Mouse (Mus musculus) frontal cortex, adult 2 months (tissue): ENCODE results near the gene Coro2b. TPM values are rescaled to one million over a fixed set of nuclear protein-coding genes. Genes with fewer than 3 reads are reported as not detected.

Source experiments
- DNase-seq, 2 experiments: peaks; one replicate each; pipeline ENCODE4 v3.0.0; 2022; ENCODE audit warnings: low spot score in 1 of 2; ENCODE audit errors: extremely low spot score in 1 of 2
- polyA plus RNA-seq: library from polyadenylated mRNA; depleted of rRNA; stranded (reverse); fragments of >200 nt; gene quantifications from 2 replicates; pipeline ENCODE4 v1.2.3, GENCODE M21; 2012

The Coro2b gene
- polyA plus RNA-seq, 1 experiment, result 97.7 TPM

DNA sequence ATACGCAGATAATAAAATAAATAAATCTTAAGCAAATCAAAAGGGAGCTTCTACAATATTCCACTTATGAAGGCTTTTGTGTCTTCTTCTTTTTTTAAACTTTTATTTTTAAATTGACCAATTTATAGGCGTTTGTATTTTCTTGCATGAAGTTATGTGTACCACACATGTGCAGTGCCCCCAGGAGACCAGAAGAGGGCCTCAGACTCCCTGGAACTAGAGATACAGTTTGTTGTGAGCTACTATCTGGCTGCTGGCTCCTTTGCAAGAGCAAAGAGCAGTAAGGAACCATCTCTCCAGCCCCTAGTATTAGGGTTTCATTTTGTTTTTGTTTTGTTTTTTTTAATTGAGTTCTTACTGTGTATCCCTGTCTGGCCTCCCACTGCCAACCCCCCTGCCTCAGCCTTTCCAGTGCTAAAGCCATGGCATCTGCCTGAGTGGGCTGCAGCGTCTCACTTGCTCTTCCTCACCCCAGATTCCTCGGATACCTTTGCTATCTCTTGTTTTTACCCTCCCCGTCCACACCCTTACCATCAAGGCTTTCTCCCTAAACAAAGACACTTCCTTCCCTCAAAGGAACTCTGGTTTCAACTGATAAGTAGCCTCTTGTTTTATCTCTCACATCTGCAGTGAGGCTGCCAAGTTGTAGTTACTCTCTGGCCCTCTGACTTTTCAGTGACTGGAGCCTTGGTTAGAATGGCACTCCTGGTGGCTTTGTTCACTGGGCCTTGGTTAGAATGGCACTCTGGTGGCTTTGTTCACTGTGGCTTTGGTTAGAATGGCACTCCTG lies 129.3 kb downstream of the Coro2b start:
- DNase-seq, result no peak

DNA sequence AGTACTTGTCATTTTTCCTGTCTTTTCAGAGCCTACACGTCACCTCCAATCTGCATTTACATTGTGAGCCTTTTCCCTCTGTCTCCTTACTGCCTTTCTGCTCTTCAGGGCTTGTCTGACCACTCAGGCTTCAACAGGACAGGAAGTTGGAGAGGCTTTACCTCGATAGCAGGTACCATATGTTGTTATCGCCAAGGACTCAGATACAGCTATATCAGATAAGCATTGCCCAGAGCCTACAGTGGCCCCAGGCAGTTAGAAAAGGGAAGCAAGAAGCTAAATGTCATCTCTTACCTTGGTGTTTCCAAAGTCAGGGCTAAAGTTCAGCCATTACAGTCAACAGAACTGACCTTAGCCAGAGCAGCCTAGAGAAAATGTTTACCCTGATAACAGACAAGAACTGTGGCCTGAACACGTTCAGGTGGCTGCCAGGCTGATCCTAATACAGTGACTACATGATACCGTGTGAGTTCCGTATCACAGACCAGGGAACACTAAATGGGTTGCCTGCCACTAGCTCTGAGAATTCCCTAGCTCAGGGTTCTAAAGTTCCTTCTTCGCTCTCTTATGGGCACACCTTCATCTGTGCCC lies 130.3 kb downstream of the Coro2b start:
- DNase-seq, result no peak

DNA sequence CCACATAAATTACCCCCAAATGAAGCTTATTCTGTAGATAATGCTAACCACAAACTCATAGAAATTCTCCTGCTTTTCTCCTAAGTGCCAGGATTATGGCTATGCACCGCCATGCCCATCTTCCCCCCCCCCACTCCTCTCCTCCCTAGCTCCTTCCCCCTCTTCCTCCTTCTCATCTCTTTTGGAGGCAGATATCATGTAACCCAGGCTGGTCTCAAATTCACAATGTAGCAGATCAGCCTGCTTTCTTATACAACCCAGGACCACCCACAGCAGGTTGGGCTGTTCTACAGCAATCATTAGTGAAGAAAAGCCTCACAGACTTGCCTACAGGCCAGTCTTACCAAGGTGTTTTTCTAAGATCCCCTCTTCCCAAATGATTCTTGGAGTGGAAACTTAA lies 135.3 kb downstream of the Coro2b start:
- no peak for DNase-seq

DNA sequence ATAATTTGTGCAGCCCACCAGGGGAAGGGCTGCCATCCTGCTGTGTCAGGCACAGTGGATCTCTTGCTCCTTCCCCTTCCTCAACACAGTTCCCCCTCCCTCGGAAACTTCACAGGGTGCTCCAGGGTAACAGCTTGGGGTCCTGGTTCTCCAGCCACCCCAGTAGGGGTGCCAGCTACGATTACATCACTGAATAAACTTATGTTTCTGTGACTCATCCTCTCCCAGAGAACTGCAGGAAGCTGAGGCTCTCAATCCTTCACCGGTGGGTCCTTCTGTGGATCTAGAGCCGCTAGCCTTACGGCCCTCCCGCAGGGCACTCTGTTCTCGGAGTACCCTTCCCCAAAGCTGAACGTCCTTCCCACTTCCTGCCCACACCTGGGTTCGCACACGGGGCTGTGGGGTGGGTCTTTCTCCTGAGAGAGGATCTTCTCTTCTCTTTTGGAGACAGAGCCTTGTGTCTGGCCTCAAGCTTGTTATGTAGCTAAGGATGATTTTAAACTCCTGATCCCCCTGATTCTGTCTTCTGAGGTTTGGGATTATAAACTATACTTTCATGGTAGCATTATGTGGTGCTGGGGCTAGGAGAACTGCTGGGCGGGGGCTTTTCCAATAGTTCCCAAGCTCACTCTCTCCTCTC lies 136.2 kb downstream of the Coro2b start:
- no peak for DNase-seq

DNA sequence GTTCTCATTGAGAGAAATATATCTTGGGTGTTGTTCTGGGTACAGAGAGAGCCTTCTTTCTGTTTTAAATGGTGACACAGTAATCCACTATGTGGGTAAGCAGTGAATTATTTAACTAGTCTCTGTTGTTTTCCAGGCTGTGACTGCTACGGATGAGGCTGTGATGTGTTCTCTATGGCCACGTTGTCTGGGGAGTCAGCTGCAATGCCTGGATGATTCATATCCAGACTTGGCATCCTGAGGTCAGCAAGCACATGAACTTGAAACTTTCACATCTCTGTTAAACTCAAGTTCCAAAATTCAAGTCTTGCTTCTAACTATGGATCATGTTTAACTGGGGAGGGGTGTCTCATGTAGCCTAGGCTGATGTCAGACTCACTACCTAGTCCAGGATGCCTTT lies 142.7 kb downstream of the Coro2b start:
- DNase-seq, result no peak

DNA sequence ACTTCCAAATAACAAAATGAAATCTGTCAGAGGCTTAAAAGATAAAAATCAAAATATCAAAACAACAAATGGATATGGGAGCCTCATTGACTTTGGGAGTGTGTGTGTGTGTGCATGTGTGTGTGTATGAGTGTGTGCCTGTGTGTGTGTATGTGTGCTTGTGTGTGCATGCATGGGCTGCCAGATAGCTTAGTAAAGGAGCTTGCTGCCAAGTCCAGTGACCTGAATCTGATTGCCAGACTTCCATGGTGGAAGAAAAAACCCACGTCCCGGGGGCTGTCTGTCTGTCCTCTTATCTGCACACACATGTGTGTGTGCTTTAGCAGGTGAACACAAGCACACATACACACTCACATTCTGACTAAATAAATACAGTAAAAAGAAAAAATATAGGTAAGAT lies 143.3 kb downstream of the Coro2b start:
- DNase-seq, result no peak

DNA sequence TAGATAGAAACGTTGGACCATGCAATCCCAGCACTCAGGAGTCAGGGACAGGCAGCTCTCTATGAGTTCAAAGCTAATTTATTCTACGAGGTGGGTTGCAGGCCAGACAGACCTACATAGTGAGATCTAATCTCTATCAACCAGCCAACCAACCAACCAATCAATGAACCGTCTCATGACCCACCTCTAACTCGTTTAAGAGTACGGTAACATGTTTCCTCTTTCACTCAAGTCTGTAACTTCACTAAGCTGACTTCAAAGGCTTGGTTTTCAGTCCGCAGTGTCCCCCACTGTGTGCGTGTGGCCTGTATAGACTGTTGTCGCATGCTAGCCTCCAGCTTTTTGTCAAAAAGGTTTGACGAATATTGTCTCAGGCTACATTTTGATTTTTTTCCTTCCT lies 147.1 kb downstream of the Coro2b start:
- no peak for DNase-seq

DNA sequence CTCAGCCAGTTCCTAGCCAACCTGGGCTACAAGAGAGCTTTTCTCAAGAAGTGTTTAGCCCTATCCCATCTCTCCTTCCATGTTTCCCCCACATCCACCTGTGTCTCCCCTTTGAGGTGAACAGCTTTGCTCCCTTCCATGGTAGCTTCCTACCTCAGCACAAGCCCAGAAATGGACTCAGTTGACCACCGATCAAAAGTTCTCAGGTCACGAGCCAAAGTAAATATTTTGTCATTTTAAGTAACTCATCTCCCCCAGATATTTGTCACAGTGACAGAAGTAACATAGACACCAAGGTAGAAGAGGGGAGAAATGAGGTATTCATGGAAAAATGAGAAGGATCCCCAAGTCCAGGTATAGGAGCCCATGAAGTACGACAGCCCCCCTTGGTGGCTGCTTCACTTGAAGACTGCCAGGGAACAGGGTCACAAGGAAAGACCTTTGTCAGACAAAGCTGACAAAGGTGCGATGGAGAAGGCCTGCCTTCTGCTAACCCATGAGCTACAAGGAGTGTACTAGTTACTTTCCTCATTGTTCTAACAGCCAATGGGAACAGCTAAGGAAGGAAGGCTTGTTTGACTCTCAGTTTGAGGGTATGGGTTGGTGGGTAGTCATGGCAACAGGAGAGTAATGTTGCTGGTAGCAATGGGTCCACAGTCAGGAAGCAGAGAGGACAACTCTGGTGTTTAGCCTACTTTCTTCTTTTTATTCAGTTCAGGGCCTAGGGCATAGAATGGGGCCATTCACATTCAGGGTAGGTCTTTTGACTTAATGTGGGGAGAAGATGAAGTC lies 150.9 kb downstream of the Coro2b start:
- DNase-seq, result no peak

DNA sequence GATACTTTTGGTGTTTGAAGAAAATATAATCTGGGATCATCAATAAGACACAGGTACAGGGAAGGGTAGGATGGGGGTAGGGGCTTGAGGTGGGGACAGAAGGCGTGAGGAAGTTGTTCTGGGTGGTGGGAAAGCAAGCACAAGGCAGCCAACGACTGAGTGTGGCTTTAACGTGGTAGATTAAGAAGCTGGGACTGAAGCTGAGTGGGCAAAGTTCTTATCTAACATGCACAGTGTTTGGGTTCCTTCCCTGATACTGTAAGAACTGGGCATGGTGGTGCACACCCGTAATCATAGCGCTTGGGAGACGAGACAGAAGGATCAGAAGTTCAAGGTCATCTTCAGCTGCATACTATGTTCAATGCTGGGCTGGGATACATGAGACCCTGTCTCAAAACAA lies 151.8 kb downstream of the Coro2b start:
- DNase-seq, result no peak

DNA sequence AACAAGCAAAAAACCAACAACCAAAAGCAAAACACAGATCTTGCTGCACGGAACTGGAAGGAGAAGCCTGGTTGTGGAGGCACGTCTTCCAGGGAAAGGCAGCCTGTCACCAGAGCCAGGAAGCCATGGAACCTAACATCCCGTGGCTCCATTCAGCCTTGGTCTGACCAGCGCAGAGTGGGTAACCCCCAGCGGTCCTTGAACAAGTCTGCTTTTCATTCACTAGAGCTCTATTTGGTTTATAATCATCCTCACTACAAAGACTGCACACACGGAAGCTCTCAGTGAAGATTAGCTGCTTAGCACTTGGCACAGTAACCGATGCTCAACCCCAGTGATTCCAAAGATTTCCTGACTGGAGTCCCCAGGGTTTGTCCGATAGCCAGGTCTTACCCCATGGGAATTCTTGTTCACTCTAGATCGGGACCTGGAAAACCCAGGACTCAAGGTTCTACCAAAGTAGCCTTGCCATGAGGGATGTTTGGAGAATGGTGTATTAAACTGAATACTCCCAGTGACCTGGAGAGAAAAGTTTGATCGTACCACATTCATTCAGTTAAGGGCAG lies 154.2 kb downstream of the Coro2b start:
- DNase-seq, result no peak

DNA sequence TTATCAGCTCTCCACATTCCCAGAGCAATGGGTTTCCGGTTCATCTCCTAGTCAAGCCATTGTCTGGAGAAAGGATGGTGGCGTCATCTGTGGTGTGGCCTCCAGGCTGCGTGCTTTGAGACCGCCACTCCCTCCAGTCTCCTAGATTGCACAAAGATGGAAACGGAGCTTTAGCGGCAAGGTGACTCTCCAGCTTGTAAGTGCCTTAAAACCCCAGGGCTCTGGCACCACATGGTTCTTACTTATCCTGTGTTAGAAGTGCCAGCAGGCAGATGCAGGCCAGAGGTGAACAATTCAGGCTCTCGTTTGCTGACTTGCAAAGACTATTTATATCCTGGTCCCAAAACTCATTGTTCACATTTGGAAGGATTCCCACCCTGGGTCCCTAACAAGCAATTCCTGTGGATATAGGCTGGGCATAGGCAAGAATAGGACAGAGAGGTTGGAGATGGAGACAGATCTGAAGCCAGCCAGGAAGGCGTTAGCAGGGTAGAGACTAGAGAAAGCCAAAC lies 155.4 kb downstream of the Coro2b start:
- DNase-seq, result no peak

DNA sequence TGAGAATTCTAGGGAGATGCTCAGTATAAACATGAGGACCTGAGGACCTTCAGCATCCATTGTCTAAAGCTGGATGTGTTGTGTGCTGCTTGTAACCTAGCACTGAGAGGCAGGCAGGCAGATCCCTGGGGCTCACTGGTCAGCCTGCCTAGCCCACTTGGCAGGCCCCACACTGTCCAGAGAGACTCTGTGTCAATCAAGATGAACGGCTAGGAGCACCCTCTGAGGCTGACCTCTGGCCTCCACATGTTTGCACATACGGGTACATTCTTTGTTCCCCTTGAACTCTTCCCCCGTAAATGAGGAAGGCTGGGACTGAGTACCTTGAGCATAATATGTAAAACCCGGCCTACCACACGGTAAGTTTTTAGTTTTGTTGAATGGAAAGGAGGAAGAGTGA lies 156.5 kb downstream of the Coro2b start:
- no peak for DNase-seq

DNA sequence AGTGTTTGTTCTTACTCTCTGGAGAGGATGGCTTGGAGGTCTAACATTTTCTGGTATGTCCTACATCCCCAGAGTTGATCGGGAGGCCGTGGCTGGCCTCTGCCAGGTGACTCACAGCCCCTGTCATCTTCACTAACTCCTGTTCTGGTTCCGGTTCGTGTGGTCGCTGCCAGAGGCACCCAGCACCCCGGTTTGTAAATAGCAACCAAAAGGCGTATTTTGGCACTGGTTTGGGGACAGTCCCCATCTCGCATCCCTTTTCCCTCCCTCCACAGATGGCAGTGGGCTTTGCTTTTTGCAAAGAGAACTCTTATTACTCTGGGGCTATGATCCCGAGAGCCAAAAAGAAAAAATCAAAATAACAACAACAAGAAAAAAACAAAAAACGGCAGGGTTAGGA lies 158.9 kb downstream of the Coro2b start:
- no peak for DNase-seq

DNA sequence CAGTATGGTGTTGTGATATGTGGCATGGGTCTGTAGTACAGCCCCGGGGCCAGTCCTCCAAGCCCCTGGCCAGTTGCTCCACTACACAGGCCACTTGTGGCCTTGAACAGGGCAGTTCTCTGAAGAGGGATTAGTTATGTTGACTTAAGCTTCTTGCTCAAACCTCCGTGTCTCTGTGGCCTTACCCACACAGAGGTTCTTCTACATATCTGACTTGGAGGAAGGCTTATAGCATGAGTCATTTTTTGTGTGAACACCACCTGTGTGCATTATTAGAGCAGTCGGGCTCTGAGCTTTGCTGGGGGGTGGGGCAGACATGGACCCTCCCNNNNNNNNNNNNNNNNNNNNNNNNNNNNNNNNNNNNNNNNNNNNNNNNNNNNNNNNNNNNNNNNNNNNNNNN lies 162.6 kb downstream of the Coro2b start:
- DNase-seq, result no peak

DNA sequence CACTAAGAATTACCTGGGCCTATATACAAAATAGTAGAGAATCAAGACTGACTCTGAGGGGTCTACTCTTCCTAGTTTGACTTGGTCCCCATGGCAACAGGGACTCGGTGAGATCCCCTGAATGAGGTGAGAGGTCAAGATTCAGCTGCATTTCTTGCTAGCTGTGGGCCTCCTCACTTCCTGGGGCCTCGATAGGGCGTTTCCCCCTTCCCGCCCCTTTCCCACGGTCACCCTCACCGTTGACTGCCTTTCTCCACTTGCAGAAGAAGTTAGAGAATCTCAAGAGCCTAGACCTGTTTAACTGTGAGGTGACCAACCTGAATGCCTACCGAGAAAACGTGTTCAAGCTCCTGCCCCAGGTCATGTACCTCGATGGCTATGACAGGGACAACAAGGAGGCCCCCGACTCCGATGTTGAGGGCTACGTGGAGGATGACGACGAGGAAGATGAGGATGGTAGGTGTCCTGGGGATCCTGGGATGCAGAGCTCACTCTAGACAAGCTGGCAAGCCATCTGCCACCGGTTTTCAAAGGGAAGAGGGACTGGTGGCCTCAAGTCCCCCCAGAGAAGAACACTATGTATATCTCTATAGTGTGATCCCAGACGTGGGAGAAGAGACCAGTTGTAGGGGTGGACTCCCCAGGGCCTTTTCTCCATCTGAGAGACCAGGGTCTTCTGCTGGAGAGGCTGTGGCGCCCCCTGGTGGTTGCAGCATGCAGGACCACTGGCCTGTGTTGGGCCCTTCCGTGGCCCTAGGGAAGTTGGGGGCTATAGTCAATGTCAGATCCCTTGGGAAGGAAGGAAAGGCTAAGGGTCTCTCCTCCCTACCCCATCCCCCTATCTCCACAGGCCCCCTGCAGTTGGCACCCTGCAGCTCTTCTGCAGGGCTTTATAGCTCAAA lies 163.4 kb downstream of the Coro2b start:
- peak in 1 of 2 experiments; percentile 74 for DNase-seq

DNA sequence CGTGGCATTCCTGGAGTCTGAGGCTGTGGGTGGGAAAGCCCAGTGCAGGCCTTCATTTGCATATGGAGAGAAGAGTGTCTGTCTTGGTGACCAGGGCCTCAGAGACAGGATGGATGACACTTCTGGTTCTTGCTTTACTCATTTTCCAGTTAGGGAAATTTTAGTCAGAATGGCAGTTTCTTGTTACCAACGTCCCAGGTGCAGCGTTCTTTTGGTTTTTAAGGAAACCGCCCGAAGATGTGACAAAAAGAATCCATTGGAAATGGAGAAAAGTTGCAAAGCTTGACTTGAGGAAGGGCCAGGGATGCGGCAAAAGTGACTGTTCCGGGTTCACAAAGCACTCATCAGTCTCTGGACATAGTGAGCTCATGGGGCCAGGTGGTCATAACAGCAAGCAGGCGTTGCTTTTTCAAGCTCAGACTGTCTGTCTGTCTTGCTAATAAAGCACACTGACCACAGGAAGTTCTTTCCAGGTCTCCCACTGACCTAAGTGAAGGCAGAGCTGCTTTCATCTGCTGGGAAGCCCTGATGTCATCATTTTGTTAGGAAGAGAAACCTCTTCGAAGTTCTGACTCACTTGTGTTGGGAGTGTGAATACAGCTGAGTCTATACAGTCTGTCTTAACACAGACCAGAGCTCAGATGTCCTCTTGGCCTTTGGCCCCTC lies 164.2 kb downstream of the Coro2b start:
- DNase-seq, result no peak

DNA sequence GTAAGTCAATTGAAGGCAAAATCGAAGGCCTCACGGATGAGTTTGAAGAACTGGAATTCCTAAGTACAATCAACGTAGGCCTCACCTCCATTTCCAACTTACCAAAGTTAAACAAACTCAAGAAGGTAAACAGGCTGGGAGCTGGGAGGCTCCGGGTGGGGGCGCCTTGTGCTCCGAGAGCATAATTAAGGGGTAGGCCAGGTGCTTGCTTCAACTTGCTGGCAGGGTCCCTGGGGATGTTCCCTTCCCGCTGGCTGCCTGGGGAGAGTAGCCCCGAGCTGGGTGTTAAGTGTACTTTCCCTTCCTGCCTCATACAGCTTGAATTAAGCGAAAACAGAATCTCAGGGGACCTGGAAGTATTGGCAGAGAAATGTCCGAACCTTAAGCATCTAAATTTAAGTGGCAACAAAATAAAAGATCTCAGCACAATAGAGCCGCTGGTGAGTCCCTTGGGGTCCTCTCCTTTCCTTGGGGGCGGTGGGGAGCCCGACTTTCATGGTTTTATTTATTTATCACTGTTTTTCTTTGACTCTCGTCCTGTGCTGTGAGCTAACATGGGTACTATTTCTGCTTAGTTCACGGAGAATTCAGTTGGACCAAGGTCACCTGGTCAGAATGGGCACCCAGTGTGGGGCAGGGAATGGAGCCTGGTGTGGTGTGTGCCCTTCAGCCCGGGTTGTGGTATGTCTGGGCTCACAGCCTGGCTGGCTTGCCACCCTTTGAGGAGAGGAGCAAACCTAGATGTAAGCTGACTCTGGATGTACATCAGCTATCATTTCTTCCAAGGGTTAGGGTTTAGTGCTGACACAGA lies 164.9 kb downstream of the Coro2b start:
- no peak for DNase-seq

DNA sequence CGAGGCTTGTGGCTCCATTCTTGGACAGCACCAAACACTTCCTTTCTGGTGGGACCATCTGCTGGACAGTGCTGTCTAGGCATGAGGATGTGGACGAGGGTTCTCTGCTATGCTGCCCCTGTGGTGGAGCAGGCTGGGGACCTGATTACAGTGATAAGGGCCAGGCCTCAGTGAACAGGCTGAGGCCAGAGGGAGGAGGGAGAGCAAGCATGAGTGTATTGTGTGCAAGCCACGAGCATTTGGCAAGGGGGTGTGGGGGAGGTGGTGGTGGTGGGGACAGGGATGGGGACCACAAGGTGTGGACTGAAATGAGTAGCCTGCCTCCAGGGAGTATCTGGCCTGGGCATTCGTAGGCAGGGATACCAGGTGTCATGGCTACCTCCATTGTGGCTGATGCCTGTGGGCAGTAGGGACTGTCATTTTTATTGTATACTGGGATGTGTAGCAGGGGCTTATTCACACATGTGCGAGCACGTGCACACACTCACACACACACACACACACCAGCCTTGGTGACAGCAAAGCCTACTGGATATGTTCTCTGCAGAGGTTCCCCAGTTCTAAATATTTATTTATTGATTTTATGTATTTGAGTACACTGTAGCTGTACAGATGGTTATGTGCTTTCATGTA lies 166.1 kb downstream of the Coro2b start:
- DNase-seq, result no peak
